ENCODE assay signal across 8 mouse cellular contexts in genomic region chr9:65579781-65580371, GRCm38 (mm10). TPM values are rescaled to one million over a fixed set of nuclear protein-coding genes. Genes with fewer than 3 reads are reported as not detected.
DNase-seq lines count a peak whose midpoint lies in the region; ATAC-seq lines count a peak whose summit lies in the region.

Gene Plekho2 (minus strand): TSS chr9:65580040.

- peaks cover 26% of the 10 kb centered on the region for H3K4me1 ChIP-seq in hindbrain, embryonic 16.5 days (ENCODE audit: control insufficient read depth, insufficient read depth, low read depth, low read length)
- H3K4me1 ChIP-seq in megakaryocyte, embryonic 14.5 days: peaks cover 52% of the 10 kb centered on the region

- peak; percentile 87 for DNase-seq in WW6 (ENCODE audit: low read depth, low spot score)
- peak; percentile 57 to 74 for DNase-seq in cerebellum, postnatal 36 days
- peak; percentile 90 for DNase-seq in gastrocnemius, adult 18-20 months (ENCODE audit: low spot score)
- DNase-seq in left cerebral cortex, adult 8-10 months (ENCODE audit: low spot score in 2 of 2): peak in 1 of 2 experiments; percentile 83
- peak; percentile 91 to 92 for DNase-seq in right cerebral cortex, postnatal 10 days (ENCODE audit: low spot score in 2 of 2)
- DNase-seq in urinary bladder, postnatal 25 days (ENCODE audit: low spot score): peak; percentile 83

- H3K4me2 ChIP-seq in hindbrain, embryonic 16.5 days (ENCODE audit: low read length): peak within 1 kb of the TSS; percentile 84

- peak; percentile 94 for ATAC-seq in hindbrain, embryonic 16.5 days

- H3K9ac ChIP-seq in hindbrain, embryonic 16.5 days (ENCODE audit: low read depth, low read length): peak within 1 kb of the TSS; percentile 71

- peak within 1 kb of the TSS; percentile 60 for H3K4me3 ChIP-seq in hindbrain, embryonic 16.5 days (ENCODE audit: low read length)
- peak within 1 kb of the TSS; percentile 93 for H3K4me3 ChIP-seq in megakaryocyte, embryonic 14.5 days (replicated peaks)

- H3K27ac ChIP-seq in hindbrain, embryonic 16.5 days (ENCODE audit: low read depth, low read length): peak within 1 kb of the TSS; percentile 66

- H3K27me3 ChIP-seq in hindbrain, embryonic 16.5 days (replicated peaks; ENCODE audit: control insufficient read depth, insufficient read depth, low read length): no peaks in the 10 kb centered on the region
- H3K27me3 ChIP-seq in megakaryocyte, embryonic 14.5 days (replicated peaks): no peaks in the 10 kb centered on the region

- H3K9me3 ChIP-seq in hindbrain, embryonic 16.5 days (ENCODE audit: control insufficient read depth, low read length): no peaks in the 10 kb centered on the region
- no peaks in the 10 kb centered on the region for H3K9me3 ChIP-seq in megakaryocyte, embryonic 14.5 days

- H3K36me3 ChIP-seq in hindbrain, embryonic 16.5 days (ENCODE audit: control insufficient read depth, insufficient read depth, low read length): no peaks in the 10 kb centered on the region
- H3K36me3 ChIP-seq in megakaryocyte, embryonic 14.5 days (replicated peaks; ENCODE audit: low read length): peaks cover 42% of the 10 kb centered on the region

- WGBS in hindbrain, embryonic 16.5 days: 1% methylated on average over 45 of the region's 45 CpGs

RNA-seq across cellular contexts. Expression of gene Plekho2, which starts in this region (rescaled TPM):
- total RNA-seq in gastrocnemius, adult 18-20 months (2021): 1 to 10 TPM; 2.2 to 5.4 TPM
- 7.1 and 8.0 TPM in 2 replicates for polyA plus RNA-seq in hindbrain, embryonic 16.5 days (2015; fragmentation: Nextera tagmentation; extraction: Ambion mirVana)
- total RNA-seq in left cerebral cortex, adult 8-10 months (2022): 10 to 100 TPM; 16.3 to 24.5 (median 18.9) TPM
- 198 and 329 TPM in 2 replicates for polyA plus RNA-seq in megakaryocyte, embryonic 14.5 days (2012; ENCODE audit: insufficient read depth, low replicate concordance)

Comparison
In these comparisons a context has a peak if more than half of its experiments do, and no peak if none do; other contexts are left out.
1. RNA of gene Plekho2 (polyA plus RNA-seq): 198 to 329 TPM in megakaryocyte, embryonic 14.5 days; 7.1 to 8.0 TPM in hindbrain, embryonic 16.5 days; every median in the first group is over 10 times any median in the second.